Mouse (Mus musculus) hindbrain, postnatal 0 days (tissue): ENCODE data around the gene Unc13d. TPM values are rescaled to one million over a fixed set of nuclear protein-coding genes. Genes with fewer than 3 reads are reported as not detected.
"Not testable (repeated sequence)": the region's sequence is repeated elsewhere in the genome, so short reads cannot be mapped to it uniquely, and the experiment has no call there.

Experiments
- ATAC-seq: fragments of 200-750 bp; cut with Nextera tagmentation; 2 replicates; pipeline ENCODE4 v1.8.0; 2017; ENCODE audit warnings: mild to moderate bottlenecking, moderate TSS enrichment, moderate library complexity
- DNase-seq: peaks from one replicate; pipeline ENCODE4 v3.0.0-alpha.2; 2015; ENCODE audit warnings: low spot score
- H3K27ac ChIP-seq: fragments of 300-500 bp; sonication (generic); 2 replicates; pipeline ENCODE4 v1.5.1; 2014; ENCODE audit warnings: mild to moderate bottlenecking
- H3K27me3 ChIP-seq: fragments of 300-500 bp; sonication (generic); 2 replicates; pipeline ENCODE4 v1.6.1; 2014; ENCODE audit warnings: low read length, mixed read lengths; ENCODE audit not compliant: insufficient read depth
- H3K36me3 ChIP-seq: fragments of 300-500 bp; sonication (generic); 2 replicates; pipeline ENCODE4 v1.6.1; 2014; ENCODE audit warnings: low read length, mixed read lengths; ENCODE audit not compliant: insufficient read depth
- H3K4me1 ChIP-seq: fragments of 300-500 bp; sonication (generic); 2 replicates; pipeline ENCODE4 v1.6.1; 2014; ENCODE audit warnings: antibody characterized with exemption, low read length, mixed read lengths; ENCODE audit not compliant: insufficient read depth
- H3K4me2 ChIP-seq: fragments of 300-500 bp; sonication (generic); 2 replicates; pipeline ENCODE4 v1.6.1; 2014; ENCODE audit warnings: low read depth, mild to moderate bottlenecking, low read length, moderate library complexity, mixed read lengths
- H3K4me3 ChIP-seq: fragments of 300-500 bp; sonication (generic); 2 replicates; pipeline ENCODE4 v1.5.1; 2014; ENCODE audit warnings: low read length
- H3K9ac ChIP-seq: fragments of 300-500 bp; sonication (generic); replicated peaks from 2 replicates; pipeline ENCODE4 v1.6.1; 2014; ENCODE audit warnings: mild to moderate bottlenecking, low read length, moderate library complexity, mixed read lengths
- H3K9me3 ChIP-seq: fragments of 300-500 bp; sonication (generic); 2 replicates; pipeline ENCODE4 v1.6.1; 2016; ENCODE audit warnings: low read length, mixed read lengths
- CTCF ChIP-seq: IDR thresholded peaks from 2 replicates; pipeline ENCODE4 v1.5.1; 2016; ENCODE audit warnings: antibody characterized with exemption, control low read depth, low read depth
- WGBS: fragments of 180-500 bp; shearing (Covaris S2); extraction: QIAGEN DNeasy Blood & Tissue Kit; methylation state at CpG from one replicate; pipeline ENCODE4 v1.1.7; 2014; 5-methylcytosine and 5-hydroxymethylcytosine counted together
- polyA plus RNA-seq: library from polyadenylated mRNA; unstranded; fragments of >200 nt; fragmentation: Nextera tagmentation; extraction: Ambion mirVana; gene quantifications from 2 replicates; pipeline ENCODE4 v1.2.1, GENCODE M21; 2015
- total RNA-seq: library from RNA; depleted of rRNA; stranded (reverse); fragments of >200 nt; gene quantifications from 2 replicates; pipeline ENCODE4 v1.2.3, GENCODE M21; 2014

Unc13d gene
- total and polyA plus RNA-seq, 2 experiments from 2014 or later, result 0.65 to 1.3 TPM

DNA sequence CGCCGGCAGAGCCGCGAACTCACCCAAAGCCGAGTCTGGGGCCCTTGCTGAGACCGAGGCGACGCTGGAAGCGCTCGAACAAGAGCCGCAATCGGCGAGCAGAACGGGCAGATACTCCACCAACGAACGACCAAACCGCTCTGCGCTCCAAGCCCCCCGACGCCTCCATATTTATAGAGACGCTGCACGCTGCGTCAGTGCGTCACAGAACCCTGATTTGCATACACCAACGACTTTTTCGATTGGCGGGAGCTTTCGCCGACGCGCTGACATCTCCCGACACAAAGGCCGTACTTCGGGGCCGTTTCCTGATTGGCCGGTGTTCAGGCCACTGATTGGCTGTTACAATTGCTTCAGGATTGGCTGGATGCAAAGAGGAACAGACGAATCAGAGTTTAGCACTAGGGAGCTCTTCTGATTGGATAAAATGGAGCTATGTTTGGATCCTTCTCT is 53.4 kb downstream of the Unc13d start:
- DNase-seq (peak; percentile 99), ATAC-seq (peak; percentile 96)
- Histone ChIP-seq H3K27me3 (no peaks in the 10 kb centered on the region), H3K4me2 (no peak overlapping the region; the same call in 1 of the 2 replicates), H3K9ac (peak overlapping the region; percentile 99), H3K4me1 (peaks cover 9% of the 10 kb centered on the region; the same call in 1 of the 2 replicates), H3K36me3 (peaks cover 9% of the 10 kb centered on the region), H3K9me3 (no peaks in the 10 kb centered on the region), H3K4me3 (peak overlapping the region; percentile 72), H3K27ac (peak overlapping the region; percentile 99)
- under 1% methylated on average over 37 of the region's 37 CpGs for WGBS
- no peak for TF ChIP-seq CTCF

GRCm38 (mm10) chr11:116023771-116024355 is 53.9 kb downstream of the Unc13d start:
- peak; percentile 80 for TF ChIP-seq CTCF
- WGBS, result under 1% methylated on average over 52 of the region's 57 CpGs
- H3K36me3 ChIP-seq, result peaks cover 9% of the 10 kb centered on the region
- H3K4me3 ChIP-seq, result peak overlapping the region; percentile 72
- peak overlapping the region; percentile 99 for H3K27ac ChIP-seq
- 0 out of 2 replicates have a peak, but pooled peaks cover 7% of the 10 kb centered on the region for H3K4me1 ChIP-seq
- DNase-seq, result peak; percentile 83
- no peaks in the 10 kb centered on the region for H3K27me3 ChIP-seq
- H3K9me3 ChIP-seq, result no peaks in the 10 kb centered on the region
- H3K4me2 ChIP-seq, result peak overlapping the region; percentile 42
- H3K9ac ChIP-seq, result peak overlapping the region; percentile 99
- ATAC-seq, result peak; percentile 53

GRCm38 (mm10) chr11:116023074-116023770 is 54.5 kb downstream of the Unc13d start:
- 2% methylated on average over 18 of the region's 18 CpGs for WGBS
- H3K27me3 ChIP-seq, H3K36me3 ChIP-seq, DNase-seq, ATAC-seq, H3K9me3 ChIP-seq, H3K4me1 ChIP-seq: not testable (repeated sequence)
- peak overlapping the region; percentile 99 for H3K27ac ChIP-seq
- H3K9ac ChIP-seq, result peak overlapping the region; percentile 99
- H3K4me3 ChIP-seq, result peak overlapping the region; percentile 72
- peak overlapping the region; percentile 79 for H3K4me2 ChIP-seq

GRCm38 (mm10) chr11:116022256-116022780 is 55.4 kb downstream of the Unc13d start:
- Histone ChIP-seq H3K4me3 (peak overlapping the region; percentile 49), H3K36me3 (peaks cover 9% of the 10 kb centered on the region), H3K27me3 (no peaks in the 10 kb centered on the region), H3K9ac (peak overlapping the region; percentile 37; the same call in 1 of the 2 replicates), H3K27ac (no peak overlapping the region), H3K4me1 (0 out of 2 replicates have a peak, but pooled peaks cover 7% of the 10 kb centered on the region), H3K4me2 (peak overlapping the region; percentile 79), H3K9me3 (no peaks in the 10 kb centered on the region)
- 49% methylated on average over 4 of the region's 4 CpGs for WGBS
- DNase-seq, result no peak
- ATAC-seq, result no peak
- no peak for TF ChIP-seq CTCF

- DNase-seq (no peak), ATAC-seq (no peak)
- Histone ChIP-seq H3K9ac (0 out of 2 replicates have a peak overlapping the region, but pooled peaks have one; percentile 10), H3K27me3 (no peaks in the 10 kb centered on the region), H3K4me2 (peak overlapping the region; percentile 79), H3K27ac (no peak overlapping the region), H3K4me1 (0 out of 2 replicates have a peak, but pooled peaks cover 7% of the 10 kb centered on the region), H3K36me3 (peaks cover 9% of the 10 kb centered on the region), H3K9me3 (no peaks in the 10 kb centered on the region), H3K4me3 (peak overlapping the region; percentile 49)
- WGBS, result 73% methylated on average over 6 of the region's 6 CpGs
- no peak for TF ChIP-seq CTCF
Measured at GRCm38 (mm10) chr11:116021328-116022220, 56.2 kb downstream of the Unc13d start.

GRCm38 (mm10) chr11:116020519-116020922 is 57.2 kb downstream of the Unc13d start:
- H3K9me3 ChIP-seq, result no peaks in the 10 kb centered on the region
- no peak overlapping the region for H3K4me2 ChIP-seq
- H3K9ac ChIP-seq, result no peak overlapping the region
- DNase-seq (no peak), ATAC-seq (no peak)
- 0 out of 2 replicates have a peak, but pooled peaks cover 7% of the 10 kb centered on the region for H3K4me1 ChIP-seq
- peaks cover 9% of the 10 kb centered on the region for H3K36me3 ChIP-seq
- no peaks in the 10 kb centered on the region for H3K27me3 ChIP-seq
- 55% methylated on average over 1 of the region's 1 CpGs for WGBS
- no peak overlapping the region for H3K4me3 ChIP-seq
- H3K27ac ChIP-seq, result no peak overlapping the region
- TF ChIP-seq CTCF, result peak; percentile 53
